In the genomic region with DNA sequence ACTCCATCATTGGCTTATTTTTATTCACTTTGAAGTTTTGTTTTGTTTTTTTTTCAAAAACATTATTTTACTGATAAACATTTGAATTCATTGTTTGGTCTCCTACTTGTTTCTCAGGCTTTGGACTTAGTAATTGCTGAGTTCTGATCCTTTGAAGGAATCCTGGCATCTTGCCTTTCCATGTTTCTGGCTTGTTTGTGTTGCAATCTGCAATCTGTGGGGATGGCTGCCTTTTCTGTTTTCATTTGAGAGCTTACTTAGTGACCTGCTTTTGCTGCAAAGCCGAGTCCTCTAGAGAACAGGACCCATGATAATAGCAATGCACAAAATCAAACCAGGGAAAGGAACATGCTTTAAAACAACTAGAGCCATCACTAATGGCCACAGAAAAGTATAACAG, we compare ENCODE assay signal across 17 mouse cellular contexts.
"Had no signal": no experiment of that assay in that cellular context is flagged by ENCODE, and none has a peak within 500 bp of the region (broad histone marks: within the 10 kb centered on the region; RNA-seq: fewer than 3 reads in every experiment).

No protein-coding gene starts in this region.

- H3K9me3 ChIP-seq: limb, embryonic 15.5 days had no signal

- H3K4me1 ChIP-seq: limb, embryonic 12.5 days; limb, embryonic 15.5 days had no signal

- DNase-seq: kidney, adult 18-20 months; kidney, adult 9 months; kidney, postnatal 14 days; kidney, postnatal 4 days; left cerebral cortex, postnatal 4 days; liver, postnatal 0 days; midbrain, embryonic 14.5 days; right cerebral cortex, adult 18-20 months; right cerebral cortex, postnatal 14 days; right cerebral cortex, postnatal 4 days; thymus, postnatal 25 days had no signal

- H3K27ac ChIP-seq: limb, embryonic 12.5 days; limb, embryonic 15.5 days; liver, embryonic 14.5 days; stomach, postnatal 0 days had no signal

- ATAC-seq: liver, postnatal 0 days had no signal

- H3K27me3 ChIP-seq: limb, embryonic 12.5 days; limb, embryonic 15.5 days had no signal

- H3K9ac ChIP-seq: limb, embryonic 12.5 days; limb, embryonic 15.5 days; liver, embryonic 14.5 days; liver, postnatal 0 days had no signal

- H3K4me2 ChIP-seq: limb, embryonic 12.5 days; limb, embryonic 15.5 days; liver, embryonic 11.5 days; midbrain, embryonic 11.5 days had no signal

- H3K4me3 ChIP-seq: limb, embryonic 12.5 days; limb, embryonic 15.5 days had no signal
